Mouse (Mus musculus): ENCODE data around the gene Il13. TPM values are rescaled to one million over a fixed set of nuclear protein-coding genes. Genes with fewer than 3 reads are reported as not detected.

Gene Il13
- polyA plus RNA-seq (2017; shearing (Covaris generic)) = not detected

GRCm38 (mm10) chr11:53634556-53634955, at the start of gene Il13:
Gene Il13, minus strand, starts transcription at chr11:53634702.

DNA sequence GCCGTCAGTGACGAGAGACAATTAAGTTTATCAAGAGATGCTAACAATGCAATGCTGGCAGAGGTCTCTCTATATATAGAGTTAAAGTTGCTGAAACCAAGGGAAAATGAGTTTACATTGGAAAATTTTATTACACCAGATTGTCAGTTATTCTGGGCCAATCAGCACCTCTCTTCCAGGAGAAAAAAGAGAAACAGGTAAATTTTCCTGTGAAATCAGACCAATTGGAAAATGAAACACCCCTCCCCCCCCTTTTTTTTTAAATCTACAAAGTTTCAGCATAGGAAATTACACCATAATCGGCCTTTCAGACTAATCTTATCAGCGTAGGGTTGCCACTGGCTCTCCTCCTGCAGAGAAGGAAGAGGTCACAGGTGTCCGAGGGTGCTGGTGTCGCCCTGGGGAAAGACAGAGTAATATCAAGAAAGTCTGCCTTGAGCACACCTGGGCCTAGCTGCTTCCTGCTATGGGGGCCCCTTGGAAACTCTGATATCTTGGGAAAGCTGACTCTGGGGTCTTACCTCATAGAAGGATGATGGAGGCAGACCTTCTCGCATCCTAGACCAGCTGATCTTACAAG, 15.8 kb downstream of the Il13 start, which contains the start of gene Il4:
Gene Il4, minus strand, starts transcription at position 51 of the 580 bp plus-strand sequence.

Other genes with a start within 250 kb of the Il13 start
- gene Leap2, start 211.5 kb downstream of the Il13 start, polyA plus RNA-seq (2017; shearing (Covaris generic)) = not detected
- gene Uqcrq, start 203.9 kb downstream of the Il13 start, polyA plus RNA-seq (2017; shearing (Covaris generic)) = 310 TPM
- gene Gdf9, start 203.7 kb downstream of the Il13 start, polyA plus RNA-seq (2017; shearing (Covaris generic)) = 0.48 TPM
- not detected for gene Gm10447, start 177.6 kb downstream of the Il13 start, polyA plus RNA-seq (2017; shearing (Covaris generic))
- not detected for gene Shroom1, start 177.5 kb downstream of the Il13 start, polyA plus RNA-seq (2017; shearing (Covaris generic))
- not detected for gene Gm9837, start 164.2 kb downstream of the Il13 start, polyA plus RNA-seq (2017; shearing (Covaris generic))
- not detected for gene Gm9945, start 154.5 kb downstream of the Il13 start, polyA plus RNA-seq (2017; shearing (Covaris generic))
- gene Sowaha, start 154.4 kb downstream of the Il13 start, polyA plus RNA-seq (2017; shearing (Covaris generic)) = not detected
- gene Sept8, start 115.4 kb downstream of the Il13 start, polyA plus RNA-seq (2017; shearing (Covaris generic)) = 1.6 TPM
- 20.2 TPM for gene Kif3a, start 67.3 kb downstream of the Il13 start, polyA plus RNA-seq (2017; shearing (Covaris generic))
- 4.1 TPM for gene Il4, start 16.0 kb downstream of the Il13 start, polyA plus RNA-seq (2017; shearing (Covaris generic))
- gene Rad50, start 72.6 kb upstream of the Il13 start, polyA plus RNA-seq (2017; shearing (Covaris generic)) = 61.8 TPM
- not detected for gene Il5, start 86.1 kb upstream of the Il13 start, polyA plus RNA-seq (2017; shearing (Covaris generic))
- 521 TPM for gene Irf1, start 135.3 kb upstream of the Il13 start, polyA plus RNA-seq (2017; shearing (Covaris generic))
- gene Gm17334, start 138.5 kb upstream of the Il13 start, polyA plus RNA-seq (2017; shearing (Covaris generic)) = 2.5 TPM
- 44.5 TPM for gene Gm12216, start 224.6 kb upstream of the Il13 start, polyA plus RNA-seq (2017; shearing (Covaris generic))

All from inflammation-experienced regulatory T-cells, adult 16 weeks (primary cell).